Mouse (Mus musculus) ES-Bruce4 (cell line): ENCODE measurements at regions not wholly inside any gene's neighbourhood (a gene's known extent, or its start where the extent isn't known, plus 50 kb on each side); places are given as distances from the start of the nearest gene placed in this dataset.

Experiments
- CTCF ChIP-seq: IDR thresholded peaks from one replicate; pipeline ENCODE4 v1.8.1; 2011; ENCODE audit warnings: low read depth, low read length
- EP300 ChIP-seq: IDR thresholded peaks from 2 replicates; pipeline ENCODE4 v1.6.1; 2011; ENCODE audit warnings: low read depth, low read length; ENCODE audit not compliant: insufficient read depth

- TF ChIP-seq CTCF (no peak), EP300 (no peak)
Observed at GRCm38 (mm10) chr7:111211641-111212040, 128.8 kb upstream of the Eif4g2 start.
